ENCODE assay signal across 8 mouse cellular contexts in genomic region chr1:137751446-137751961, GRCm38 (mm10).
A peak's percentile ranks its signal among the peaks of the same experiment; 100 is the strongest.
DNase-seq lines count a peak whose midpoint lies in the region; ATAC-seq and TF ChIP-seq lines count a peak whose summit lies in the region.

No protein-coding gene starts in this region.

- intact Hi-C loops in heart, postnatal 14 days (cut with DNase I): no loop called here

- H3K9me3 ChIP-seq in liver, embryonic 14.5 days (ENCODE audit: control insufficient read depth, low read length): no peaks in the 10 kb centered on the region
- no peaks in the 10 kb centered on the region for H3K9me3 ChIP-seq in kidney, embryonic 14.5 days (ENCODE audit: control insufficient read depth, low read length)

- WGBS in liver, embryonic 14.5 days (ENCODE audit: insufficient replicate concordance): 41% methylated on average over 7 of the region's 7 CpGs
- WGBS in kidney, embryonic 14.5 days: 86% methylated on average over 7 of the region's 7 CpGs

- no peaks in the 10 kb centered on the region for H3K4me1 ChIP-seq in liver, embryonic 14.5 days (replicated peaks; ENCODE audit: control insufficient read depth in 2 of 2, insufficient read depth in 2 of 2, low read length in 1 of 2)
- H3K4me1 ChIP-seq in kidney, embryonic 14.5 days (ENCODE audit: control insufficient read depth, insufficient read depth, low read length): no peaks in the 10 kb centered on the region

- no peak overlapping the region for H3K27ac ChIP-seq in liver, embryonic 14.5 days
- H3K27ac ChIP-seq in kidney, embryonic 14.5 days (ENCODE audit: low read depth, low read length): no peak overlapping the region

- DNase-seq in frontal cortex, postnatal 36 days (ENCODE audit: low spot score in 2 of 2): no peak
- peak; percentile 90 for DNase-seq in Muller cell, postnatal 12 days (ENCODE audit: inconsistent ontology term)
- DNase-seq in liver, embryonic 14.5 days (ENCODE audit: low read depth in 3 of 3, low spot score in 3 of 3): peak in 2 of 3 experiments; percentile 5 to 19
- no peak for DNase-seq in heart, postnatal 14 days
- no peak for DNase-seq in right cerebral cortex, postnatal 36 days (ENCODE audit: low spot score in 2 of 2)

- H3K36me3 ChIP-seq in liver, embryonic 14.5 days (replicated peaks; ENCODE audit: control insufficient read depth, insufficient read depth, low read depth): no peaks in the 10 kb centered on the region
- H3K36me3 ChIP-seq in kidney, embryonic 14.5 days (ENCODE audit: control insufficient read depth, insufficient read depth, low read length): no peaks in the 10 kb centered on the region

- TF ChIP-seq EP300 in liver, embryonic 14.5 days (IDR thresholded peaks at IDR 0.05; ENCODE audit: low read depth): no peak

- TF ChIP-seq CTCF in liver, embryonic 14.5 days (IDR thresholded peaks at IDR 0.05; ENCODE audit: low read depth): no peak

- no peak overlapping the region for H3K9ac ChIP-seq in liver, embryonic 14.5 days (replicated peaks)
- H3K9ac ChIP-seq in kidney, embryonic 14.5 days (ENCODE audit: low read depth, low read length): no peak overlapping the region

- no peak overlapping the region for H3K4me3 ChIP-seq in liver, embryonic 14.5 days (ENCODE audit: insufficient read depth in 1 of 2, low read depth in 2 of 2, low read length in 2 of 2)
- no peak overlapping the region for H3K4me3 ChIP-seq in kidney, embryonic 14.5 days (ENCODE audit: low read length)

- peak; percentile 70 for ATAC-seq in frontal cortex, adult (ENCODE audit: low TSS enrichment)
- peak; percentile 41; the same call in 1 of the 2 replicates for ATAC-seq in liver, embryonic 14.5 days (ENCODE audit: insufficient read depth)
- ATAC-seq in megakaryocyte progenitor cell, adult 5-6 weeks (replicated peaks; ENCODE audit: poor library complexity): peak; percentile 93
- no peak for ATAC-seq in kidney, embryonic 14.5 days (ENCODE audit: low FRiP score, low TSS enrichment)

- no peaks in the 10 kb centered on the region for H3K27me3 ChIP-seq in liver, embryonic 14.5 days (ENCODE audit: control insufficient read depth, insufficient read depth, low read length)
- no peaks in the 10 kb centered on the region for H3K27me3 ChIP-seq in kidney, embryonic 14.5 days (ENCODE audit: control insufficient read depth, insufficient read depth, low read length)

- no peak overlapping the region for H3K4me2 ChIP-seq in liver, embryonic 14.5 days (ENCODE audit: low read depth)
- no peak overlapping the region for H3K4me2 ChIP-seq in kidney, embryonic 14.5 days (replicated peaks; ENCODE audit: low read depth, low read length)

Comparison
In these comparisons a context has a peak if more than half of its experiments do, and no peak if none do; other contexts are left out.
1. DNase-seq: peak in Muller cell, postnatal 12 days (single experiment) and liver, embryonic 14.5 days (2 of 3); none in frontal cortex, postnatal 36 days (0 of 2), heart, postnatal 14 days (0 of 2) and right cerebral cortex, postnatal 36 days (0 of 2).